Mouse (Mus musculus): ENCODE results near the gene Rtn1. TPM values are rescaled to one million over a fixed set of nuclear protein-coding genes. Genes with fewer than 3 reads are reported as not detected.

Rtn1 gene
- total and polyA plus RNA-seq, 3 experiments, result 0.44 TPM; not detected in 2

DNA sequence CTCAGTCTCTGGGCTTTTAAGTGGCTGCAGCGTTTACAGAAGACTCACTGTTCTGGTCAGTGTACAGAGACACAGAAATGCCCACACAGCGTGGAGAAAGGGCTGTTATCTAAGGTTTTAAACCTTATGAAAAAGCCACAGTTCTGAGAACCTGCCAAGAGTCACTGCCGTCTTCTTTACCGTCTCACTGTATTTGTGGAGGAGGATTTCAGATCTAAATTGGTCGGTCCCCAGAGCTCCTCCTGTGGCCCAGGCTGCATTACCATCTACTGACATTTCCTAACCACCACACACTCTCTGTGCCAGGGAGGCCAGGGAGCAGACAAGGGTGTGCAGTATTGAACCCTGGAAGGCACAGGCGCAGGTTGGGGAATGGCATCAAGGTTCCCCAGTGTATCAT is 151.9 kb downstream of the Rtn1 start:
- Histone ChIP-seq H3K27me3 (ENCODE audit: insufficient read depth, low read length) (no peaks in the 10 kb centered on the region; the same call in 1 of the 2 replicates), H3K4me1 (ENCODE audit: insufficient read depth, low read depth, low read length) (no peaks in the 10 kb centered on the region), H3K4me3 (ENCODE audit: low read depth, low read length) (no peak overlapping the region), H3K9me3 (replicated peaks) (0 out of 2 replicates have a peak, but pooled peaks cover 2% of the 10 kb centered on the region), H3K36me3 (replicated peaks) (no peaks in the 10 kb centered on the region)
- DNase-seq (ENCODE audit: low spot score) (no peak), ATAC-seq (ENCODE audit: extremely low read depth, insufficient number of reproducible peaks, low FRiP score, poor library complexity, severe bottlenecking) (no peak)
- no peak for TF ChIP-seq POLR2AphosphoS5 (IDR thresholded peaks at IDR 0.05; ENCODE audit: insufficient replicate concordance, low read depth, low read length)
- no peak for TF ChIP-seq GATA1 (IDR thresholded peaks at IDR 0.05; ENCODE audit: borderline replicate concordance, low read length)
- TF ChIP-seq CTCF (IDR thresholded peaks at IDR 0.05; ENCODE audit: low read depth, low read length), result no peak
- no peak for TF ChIP-seq TAL1 (conservative IDR thresholded peaks at IDR 0.05; ENCODE audit: low read depth, low read length)
- no peak for TF ChIP-seq GATA2 (IDR thresholded peaks at IDR 0.05; ENCODE audit: borderline replicate concordance, low read depth, low read length)

DNA sequence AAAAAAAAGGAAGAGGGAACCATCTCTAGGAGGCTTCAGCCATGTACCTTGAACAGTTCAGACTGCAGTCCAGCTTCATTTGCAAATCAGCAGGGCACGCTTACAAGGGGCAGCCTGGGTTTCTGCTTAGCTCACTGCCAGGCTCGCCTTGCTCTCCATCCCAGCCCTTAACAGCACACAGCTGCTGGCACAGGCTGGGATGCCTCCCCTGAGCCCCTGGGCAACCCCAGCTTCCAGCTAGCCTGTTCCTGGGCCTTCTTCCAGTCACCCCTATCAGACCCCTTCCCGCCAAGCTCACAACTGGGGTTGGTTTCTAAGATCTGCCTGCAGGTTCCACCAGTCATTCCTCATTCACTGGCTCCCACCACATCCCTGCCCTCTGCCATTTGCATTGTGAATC is 155.8 kb downstream of the Rtn1 start:
- no peak for DNase-seq (ENCODE audit: low spot score)
- no peaks in the 10 kb centered on the region for H3K36me3 ChIP-seq (replicated peaks)
- no peak for TF ChIP-seq GATA2 (IDR thresholded peaks at IDR 0.05; ENCODE audit: borderline replicate concordance, low read depth, low read length)
- no peak for TF ChIP-seq CTCF (IDR thresholded peaks at IDR 0.05; ENCODE audit: low read depth, low read length)
- no peak for TF ChIP-seq POLR2AphosphoS5 (IDR thresholded peaks at IDR 0.05; ENCODE audit: insufficient replicate concordance, low read depth, low read length)
- TF ChIP-seq GATA1 (IDR thresholded peaks at IDR 0.05; ENCODE audit: borderline replicate concordance, low read length), result no peak
- TF ChIP-seq TAL1 (conservative IDR thresholded peaks at IDR 0.05; ENCODE audit: low read depth, low read length), result no peak
- H3K27me3 ChIP-seq (ENCODE audit: insufficient read depth, low read length), result no peaks in the 10 kb centered on the region
- H3K4me1 ChIP-seq (ENCODE audit: insufficient read depth, low read depth, low read length), result no peaks in the 10 kb centered on the region
- no peaks in the 10 kb centered on the region for H3K9me3 ChIP-seq (replicated peaks)
- H3K4me3 ChIP-seq (ENCODE audit: low read depth, low read length), result no peak overlapping the region
- ATAC-seq (ENCODE audit: extremely low read depth, insufficient number of reproducible peaks, low FRiP score, poor library complexity, severe bottlenecking), result no peak

DNA sequence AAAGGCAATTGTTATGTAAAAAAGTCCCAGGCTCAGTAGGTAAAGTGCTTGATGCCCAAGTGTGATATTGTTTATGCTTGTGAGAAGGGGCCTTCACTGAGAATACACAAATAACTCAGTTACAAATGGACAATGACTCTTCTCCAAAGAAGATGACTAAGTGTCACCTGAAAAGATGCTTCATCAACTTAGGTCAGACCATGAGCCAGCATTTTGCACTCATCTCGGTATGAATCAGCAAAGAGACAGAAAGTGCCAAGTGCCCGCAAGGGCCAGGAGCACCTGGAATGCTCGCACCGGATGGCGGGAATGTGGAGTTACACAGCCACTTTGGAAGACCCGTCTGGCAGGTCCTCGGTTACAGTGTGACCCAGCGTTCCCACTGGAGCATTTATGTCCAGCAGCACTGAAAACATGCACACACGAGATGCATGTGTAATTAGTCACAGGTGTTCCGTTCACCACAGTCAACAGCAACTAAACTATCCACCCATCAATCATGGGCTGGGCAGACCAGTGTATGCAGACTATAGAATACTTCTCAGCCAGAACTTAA is 156.9 kb downstream of the Rtn1 start:
- no peaks in the 10 kb centered on the region for H3K27me3 ChIP-seq (ENCODE audit: insufficient read depth, low read length)
- ATAC-seq (ENCODE audit: extremely low read depth, insufficient number of reproducible peaks, low FRiP score, poor library complexity, severe bottlenecking), result no peak
- no peak for TF ChIP-seq CTCF (IDR thresholded peaks at IDR 0.05; ENCODE audit: low read depth, low read length)
- TF ChIP-seq POLR2AphosphoS5 (IDR thresholded peaks at IDR 0.05; ENCODE audit: insufficient replicate concordance, low read depth, low read length), result no peak
- no peak for TF ChIP-seq TAL1 (conservative IDR thresholded peaks at IDR 0.05; ENCODE audit: low read depth, low read length)
- no peak for TF ChIP-seq GATA2 (IDR thresholded peaks at IDR 0.05; ENCODE audit: borderline replicate concordance, low read depth, low read length)
- TF ChIP-seq GATA1 (IDR thresholded peaks at IDR 0.05; ENCODE audit: borderline replicate concordance, low read length), result no peak
- H3K4me1 ChIP-seq (ENCODE audit: insufficient read depth, low read depth, low read length), result no peaks in the 10 kb centered on the region
- H3K36me3 ChIP-seq (replicated peaks), result no peaks in the 10 kb centered on the region
- H3K9me3 ChIP-seq (replicated peaks), result no peaks in the 10 kb centered on the region
- no peak overlapping the region for H3K4me3 ChIP-seq (ENCODE audit: low read depth, low read length)
- DNase-seq (ENCODE audit: low spot score), result no peak

DNA sequence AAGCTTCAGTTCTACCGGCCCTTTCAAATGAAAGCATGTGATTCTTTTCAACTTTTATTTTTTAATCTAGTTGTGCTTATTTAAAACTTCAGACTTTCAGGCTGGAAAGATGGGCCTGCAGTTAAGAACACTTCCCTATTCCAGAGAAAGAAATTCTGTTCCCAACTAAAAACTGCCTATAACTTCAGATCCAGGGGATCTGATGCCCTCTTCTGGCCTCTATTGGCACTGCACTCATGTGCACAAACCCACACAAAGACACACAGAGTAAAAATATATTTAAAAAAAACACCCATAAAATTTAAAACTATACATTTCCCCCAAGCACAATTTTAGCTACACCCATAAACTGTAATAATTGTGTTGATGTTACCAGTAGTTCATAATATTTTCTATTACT is 163.9 kb downstream of the Rtn1 start:
- Histone ChIP-seq H3K9me3 (replicated peaks) (no peaks in the 10 kb centered on the region; the same call in 1 of the 2 replicates), H3K4me1 (ENCODE audit: insufficient read depth, low read depth, low read length) (no peaks in the 10 kb centered on the region), H3K27me3 (ENCODE audit: insufficient read depth, low read length) (no peaks in the 10 kb centered on the region), H3K36me3 (replicated peaks) (no peaks in the 10 kb centered on the region), H3K4me3 (ENCODE audit: low read depth, low read length) (no peak overlapping the region)
- ATAC-seq (ENCODE audit: extremely low read depth, insufficient number of reproducible peaks, low FRiP score, poor library complexity, severe bottlenecking) (no peak), DNase-seq (ENCODE audit: low spot score) (no peak)
- no peak for TF ChIP-seq GATA1 (IDR thresholded peaks at IDR 0.05; ENCODE audit: borderline replicate concordance, low read length)
- TF ChIP-seq CTCF (IDR thresholded peaks at IDR 0.05; ENCODE audit: low read depth, low read length), result no peak
- TF ChIP-seq POLR2AphosphoS5 (IDR thresholded peaks at IDR 0.05; ENCODE audit: insufficient replicate concordance, low read depth, low read length), result no peak
- no peak for TF ChIP-seq TAL1 (conservative IDR thresholded peaks at IDR 0.05; ENCODE audit: low read depth, low read length)
- no peak for TF ChIP-seq GATA2 (IDR thresholded peaks at IDR 0.05; ENCODE audit: borderline replicate concordance, low read depth, low read length)

DNA sequence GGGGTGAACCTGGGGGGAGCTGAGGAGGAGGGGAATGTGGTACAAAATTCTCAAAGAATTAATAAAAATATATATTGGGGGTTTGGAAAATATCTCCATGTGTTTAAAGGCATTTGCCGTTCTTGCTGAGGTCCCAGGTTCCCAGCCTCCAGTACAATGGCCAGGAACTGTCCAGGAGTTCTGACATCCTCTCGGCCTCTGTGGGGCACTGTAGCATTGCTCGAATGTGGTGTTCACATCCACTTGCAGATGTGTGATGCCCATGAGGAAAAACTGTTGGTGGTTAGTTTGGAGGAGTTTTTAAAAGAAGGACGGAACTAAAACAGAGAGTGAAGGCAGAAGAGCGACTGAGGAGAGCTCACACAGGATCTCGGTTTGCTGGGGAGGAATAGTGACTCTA is 166.0 kb downstream of the Rtn1 start:
- H3K36me3 ChIP-seq (replicated peaks), result no peaks in the 10 kb centered on the region
- H3K4me3 ChIP-seq (ENCODE audit: low read depth, low read length), result no peak overlapping the region
- TF ChIP-seq GATA2 (IDR thresholded peaks at IDR 0.05; ENCODE audit: borderline replicate concordance, low read depth, low read length), result no peak
- no peak for TF ChIP-seq POLR2AphosphoS5 (IDR thresholded peaks at IDR 0.05; ENCODE audit: insufficient replicate concordance, low read depth, low read length)
- no peak for TF ChIP-seq TAL1 (conservative IDR thresholded peaks at IDR 0.05; ENCODE audit: low read depth, low read length)
- TF ChIP-seq GATA1 (IDR thresholded peaks at IDR 0.05; ENCODE audit: borderline replicate concordance, low read length), result no peak
- no peak for TF ChIP-seq CTCF (IDR thresholded peaks at IDR 0.05; ENCODE audit: low read depth, low read length)
- no peak for ATAC-seq (ENCODE audit: extremely low read depth, insufficient number of reproducible peaks, low FRiP score, poor library complexity, severe bottlenecking)
- H3K4me1 ChIP-seq (ENCODE audit: insufficient read depth, low read depth, low read length), result no peaks in the 10 kb centered on the region
- no peaks in the 10 kb centered on the region for H3K27me3 ChIP-seq (ENCODE audit: insufficient read depth, low read length)
- no peaks in the 10 kb centered on the region; the same call in 1 of the 2 replicates for H3K9me3 ChIP-seq (replicated peaks)
- DNase-seq (ENCODE audit: low spot score), result no peak

DNA sequence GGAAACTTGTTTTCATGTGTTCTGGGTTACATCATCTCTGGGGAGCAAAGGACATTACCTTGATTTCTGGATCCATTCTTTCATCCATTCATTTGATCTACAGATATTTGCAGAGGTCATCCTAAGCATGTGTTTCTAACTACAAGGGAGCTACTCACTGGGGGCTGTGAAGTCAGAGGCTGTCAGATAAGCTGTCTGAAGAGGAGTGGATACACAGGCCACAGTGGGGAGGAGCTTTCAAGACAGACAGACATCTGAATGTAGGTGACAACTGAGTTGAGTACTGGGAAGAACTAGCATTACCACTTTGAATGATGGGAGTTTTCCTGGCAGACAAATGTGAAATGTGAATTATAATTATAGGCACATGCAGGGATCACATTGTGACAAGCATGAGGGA is 168.3 kb downstream of the Rtn1 start:
- ATAC-seq (ENCODE audit: extremely low read depth, insufficient number of reproducible peaks, low FRiP score, poor library complexity, severe bottlenecking) (no peak), DNase-seq (ENCODE audit: low spot score) (no peak)
- no peaks in the 10 kb centered on the region for H3K36me3 ChIP-seq (replicated peaks)
- TF ChIP-seq TAL1 (conservative IDR thresholded peaks at IDR 0.05; ENCODE audit: low read depth, low read length) (no peak), GATA1 (IDR thresholded peaks at IDR 0.05; ENCODE audit: borderline replicate concordance, low read length) (no peak), CTCF (IDR thresholded peaks at IDR 0.05; ENCODE audit: low read depth, low read length) (no peak), POLR2AphosphoS5 (IDR thresholded peaks at IDR 0.05; ENCODE audit: insufficient replicate concordance, low read depth, low read length) (no peak), GATA2 (IDR thresholded peaks at IDR 0.05; ENCODE audit: borderline replicate concordance, low read depth, low read length) (no peak)
- H3K4me3 ChIP-seq (ENCODE audit: low read depth, low read length), result no peak overlapping the region
- no peaks in the 10 kb centered on the region; the same call in 1 of the 2 replicates for H3K9me3 ChIP-seq (replicated peaks)
- H3K4me1 ChIP-seq (ENCODE audit: insufficient read depth, low read depth, low read length), result no peaks in the 10 kb centered on the region
- no peaks in the 10 kb centered on the region; the same call in 1 of the 2 replicates for H3K27me3 ChIP-seq (ENCODE audit: insufficient read depth, low read length)
